Mouse (Mus musculus): ENCODE measurements around the gene Pla2g4d.

The Pla2g4d gene

DNA sequence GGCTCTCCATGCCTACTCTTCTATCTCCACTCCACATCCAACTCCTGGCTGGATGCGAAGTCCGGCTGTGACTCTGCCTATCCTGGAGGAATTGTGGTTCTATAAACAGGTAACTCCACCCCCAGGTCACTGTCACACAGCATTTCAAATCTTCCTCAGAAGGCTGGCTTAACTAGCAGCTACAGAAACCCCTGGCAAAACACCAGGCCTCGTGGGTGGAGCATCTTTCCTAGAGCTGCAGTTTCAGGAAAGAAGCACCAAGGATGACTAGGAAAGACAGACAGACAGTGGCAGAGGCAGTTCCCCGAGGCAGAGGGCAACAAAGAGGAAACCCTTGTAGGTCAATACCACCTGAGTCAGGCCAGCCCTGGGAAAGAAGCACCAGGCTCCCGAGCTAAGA is at the start of gene Pla2g4d:
Gene Pla2g4d (minus strand): TSS at position 203 of the 400 bp plus-strand sequence.
- no peak for DNase-seq (ENCODE audit: low spot score)

DNA sequence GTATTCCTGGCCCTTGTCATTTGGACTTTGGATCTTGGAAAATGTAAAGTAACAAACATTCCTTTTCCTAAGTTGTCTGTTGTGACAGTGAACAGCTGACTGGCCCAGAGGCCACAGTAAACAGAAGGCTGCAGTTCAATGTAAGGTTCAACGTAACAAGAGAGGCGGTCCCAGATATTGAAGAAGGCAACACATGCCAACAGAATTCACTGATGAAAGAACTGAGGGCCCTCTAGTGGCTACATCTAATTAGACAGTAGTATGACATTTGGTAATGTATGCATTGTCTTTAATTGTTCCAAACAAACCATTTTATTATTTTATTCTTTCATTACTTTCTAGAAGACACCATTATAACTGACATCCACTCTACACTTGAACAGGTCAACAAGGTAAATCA is 48.9 kb upstream of the Pla2g4d start:
- DNase-seq (ENCODE audit: low spot score): no peak

DNA sequence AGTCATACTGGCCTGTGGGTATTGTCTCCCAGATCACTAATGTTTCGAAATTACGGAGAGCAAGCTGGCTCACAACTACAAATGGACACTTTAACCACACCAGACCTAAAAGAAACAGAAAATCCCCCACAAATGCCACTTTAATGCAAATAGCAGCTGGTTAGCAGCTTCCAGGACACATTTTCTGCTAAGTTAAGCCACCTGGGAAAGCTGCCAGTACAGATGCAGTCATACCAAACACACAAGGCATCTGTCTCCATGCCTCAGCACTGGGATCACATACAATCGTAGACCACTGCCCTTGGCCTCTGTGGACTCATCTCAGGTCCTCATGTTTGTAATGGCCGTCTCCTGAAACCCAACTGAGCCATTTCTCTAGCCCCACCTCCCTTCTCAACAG is 42.6 kb upstream of the Pla2g4d start:
- DNase-seq (ENCODE audit: low spot score): no peak

DNA sequence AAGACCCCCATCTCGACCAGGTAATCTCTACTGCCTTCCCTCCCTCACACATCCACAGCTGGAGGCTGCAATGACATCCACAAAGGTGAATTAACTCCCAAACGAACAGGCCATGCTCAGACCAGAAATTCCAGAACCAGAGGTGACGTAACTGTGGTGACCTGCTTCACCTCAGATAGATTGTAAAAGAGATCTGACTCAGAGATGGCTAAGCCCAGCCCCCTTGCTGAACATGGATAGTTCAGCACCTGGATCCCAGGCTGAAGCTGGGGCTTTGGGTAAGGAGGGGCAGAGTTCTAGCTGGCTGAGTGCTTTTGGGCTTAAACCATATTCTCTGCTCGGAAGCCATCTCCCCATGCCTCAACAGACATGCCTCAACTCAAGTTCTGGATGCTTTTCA is 26.1 kb upstream of the Pla2g4d start:
- DNase-seq (ENCODE audit: low spot score): no peak

DNA sequence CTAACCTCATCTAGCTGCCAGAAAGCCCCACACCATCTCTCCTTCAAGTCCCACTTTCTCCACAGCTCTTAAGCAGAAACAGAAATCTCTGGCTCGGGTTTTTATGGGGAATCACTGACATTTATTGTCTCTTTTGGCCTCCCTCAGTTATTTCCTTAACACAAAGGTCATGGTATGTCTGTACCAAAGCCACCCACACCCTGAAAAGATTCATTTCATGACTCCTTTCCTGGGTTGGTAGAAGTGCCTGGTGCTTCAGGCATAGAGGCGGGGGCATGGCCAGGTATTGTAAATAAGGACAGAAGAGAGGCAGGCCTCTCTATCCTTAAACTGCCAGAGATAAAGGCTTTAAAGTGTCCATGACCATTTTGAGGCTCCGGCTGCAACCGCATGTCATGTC is 25.5 kb upstream of the Pla2g4d start:
- no peak for DNase-seq (ENCODE audit: low spot score)

DNA sequence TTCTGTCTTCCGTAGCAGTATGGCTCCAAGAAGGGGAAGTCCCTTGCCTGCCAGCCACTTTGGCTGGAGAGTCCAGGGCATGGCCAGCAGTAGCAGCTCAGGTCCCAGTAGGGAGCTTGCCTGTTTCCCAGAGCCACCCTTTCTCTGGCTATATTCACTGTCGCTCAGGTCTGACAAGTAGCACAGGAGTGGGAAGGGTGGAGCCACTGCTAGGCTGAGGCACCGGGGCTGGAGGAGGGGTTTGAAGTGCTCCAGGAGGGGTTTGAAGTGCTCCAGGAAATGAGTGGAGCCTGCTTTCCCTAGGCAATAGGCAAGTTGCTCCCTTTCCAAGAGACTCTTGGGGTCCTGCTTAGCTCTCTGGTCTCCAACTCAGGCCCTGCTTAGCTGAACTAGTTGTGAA is 25.0 kb upstream of the Pla2g4d start, which contains the start of gene Pla2g4f:
Gene Pla2g4f (minus strand): TSS at position 190 of the 400 bp plus-strand sequence.
- DNase-seq (ENCODE audit: low spot score): no peak

DNA sequence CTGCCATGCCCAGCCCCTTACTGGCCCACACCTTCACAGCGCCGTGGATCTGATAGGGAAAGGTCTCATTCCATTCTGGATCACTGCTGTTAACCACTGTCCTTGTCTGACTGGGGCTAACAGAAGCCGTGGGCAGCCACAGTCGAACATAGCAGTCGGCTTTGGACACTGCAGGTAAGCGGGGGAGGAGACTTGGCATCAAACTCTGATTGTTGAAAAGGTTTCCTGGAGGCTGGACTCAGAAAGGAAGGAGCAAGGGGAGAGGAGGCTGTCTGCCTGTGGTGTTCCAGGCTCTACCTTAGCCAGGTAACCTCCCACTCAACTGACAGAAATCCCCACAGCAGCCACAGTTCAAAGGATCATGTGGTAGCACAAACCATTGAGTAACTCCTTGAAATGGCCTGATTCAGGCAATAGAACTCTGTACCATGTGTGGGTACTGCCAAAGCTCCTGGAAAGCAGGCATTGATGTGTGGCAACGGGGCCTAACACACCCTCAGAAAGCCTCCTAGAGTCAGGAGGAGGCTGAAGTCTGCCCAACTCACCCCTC is 23.4 kb upstream of the Pla2g4d start:
- DNase-seq (ENCODE audit: low spot score): no peak

DNA sequence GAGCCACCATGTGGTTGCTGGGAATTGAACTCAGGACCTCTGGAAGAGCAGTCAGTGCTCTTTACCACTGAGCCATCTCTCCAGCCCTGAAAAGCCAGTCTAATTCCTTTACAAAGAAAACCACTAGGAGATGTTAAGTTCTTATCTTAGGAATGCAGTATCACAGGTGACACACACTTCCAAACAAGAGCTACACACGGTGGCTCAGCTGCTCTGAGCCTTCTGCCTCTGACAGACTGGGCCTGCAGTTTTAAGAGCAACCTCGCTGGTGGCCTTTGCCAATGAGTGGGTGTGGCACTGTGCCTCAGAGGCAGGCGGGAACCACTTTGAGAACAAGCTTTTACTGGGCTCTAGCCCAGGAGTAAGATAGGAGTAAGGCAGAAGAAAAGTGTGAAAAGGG is 15.1 kb upstream of the Pla2g4d start:
- no peak for DNase-seq (ENCODE audit: low spot score)

DNA sequence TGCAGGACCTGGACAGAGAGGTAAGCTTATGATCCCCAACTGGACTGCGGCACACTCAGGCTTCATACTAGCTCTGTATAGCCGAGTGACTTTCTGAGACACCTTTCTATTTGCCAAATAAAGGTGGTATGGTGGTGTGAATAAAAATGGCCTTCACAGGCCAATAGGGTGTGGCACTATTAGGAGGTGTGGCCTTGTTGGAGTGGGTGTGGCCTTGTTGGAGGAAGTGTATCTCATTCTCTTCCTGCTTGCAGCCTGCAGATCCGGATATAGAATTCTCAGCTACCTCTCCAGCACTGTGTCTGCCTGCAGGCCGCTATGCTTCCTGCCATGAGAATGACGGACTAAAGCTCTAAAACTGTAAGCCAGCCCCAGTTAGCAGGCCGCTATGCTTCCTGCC is 12.1 kb upstream of the Pla2g4d start:
- DNase-seq (ENCODE audit: low spot score): no peak

DNA sequence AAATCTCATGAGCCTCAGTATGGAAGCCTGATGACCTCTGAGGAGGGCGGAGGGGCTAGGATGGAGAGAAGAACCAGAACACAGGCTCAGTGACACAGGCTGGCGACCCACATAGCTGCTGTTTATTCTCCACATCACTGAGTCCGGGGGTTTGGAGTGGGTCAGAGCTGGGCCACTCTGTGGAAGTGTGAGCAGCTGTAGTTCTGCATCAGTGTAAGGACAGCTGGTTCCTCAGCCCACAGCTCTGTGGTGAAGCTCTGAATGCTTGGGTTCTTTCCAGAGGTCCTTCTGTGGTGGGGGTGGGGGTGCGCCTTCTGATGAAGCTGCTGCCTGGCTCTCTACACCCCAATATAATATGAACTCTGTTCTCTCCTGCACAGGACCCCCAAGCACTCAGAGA is 10.9 kb upstream of the Pla2g4d start:
- no peak for DNase-seq (ENCODE audit: low spot score)

DNA sequence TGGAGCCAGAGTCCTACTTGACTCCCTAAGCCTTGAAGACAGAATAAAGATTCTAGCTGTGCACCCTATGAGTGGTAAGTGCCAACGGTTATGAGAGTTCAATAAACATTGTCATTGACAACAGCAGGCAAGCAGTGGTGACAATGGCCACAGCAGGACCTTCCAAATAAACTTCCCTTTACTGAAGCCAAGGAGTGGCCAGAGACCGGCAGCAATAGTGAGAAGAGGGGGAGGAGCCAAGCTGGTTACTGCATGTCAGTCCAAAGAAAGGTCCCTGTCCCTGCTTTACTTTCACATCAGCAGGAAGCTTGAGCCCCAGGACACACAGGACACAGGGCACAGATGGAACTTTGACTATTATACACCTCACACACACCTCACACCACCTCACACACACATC is 7.2 kb upstream of the Pla2g4d start:
- no peak for DNase-seq (ENCODE audit: low spot score)

DNA sequence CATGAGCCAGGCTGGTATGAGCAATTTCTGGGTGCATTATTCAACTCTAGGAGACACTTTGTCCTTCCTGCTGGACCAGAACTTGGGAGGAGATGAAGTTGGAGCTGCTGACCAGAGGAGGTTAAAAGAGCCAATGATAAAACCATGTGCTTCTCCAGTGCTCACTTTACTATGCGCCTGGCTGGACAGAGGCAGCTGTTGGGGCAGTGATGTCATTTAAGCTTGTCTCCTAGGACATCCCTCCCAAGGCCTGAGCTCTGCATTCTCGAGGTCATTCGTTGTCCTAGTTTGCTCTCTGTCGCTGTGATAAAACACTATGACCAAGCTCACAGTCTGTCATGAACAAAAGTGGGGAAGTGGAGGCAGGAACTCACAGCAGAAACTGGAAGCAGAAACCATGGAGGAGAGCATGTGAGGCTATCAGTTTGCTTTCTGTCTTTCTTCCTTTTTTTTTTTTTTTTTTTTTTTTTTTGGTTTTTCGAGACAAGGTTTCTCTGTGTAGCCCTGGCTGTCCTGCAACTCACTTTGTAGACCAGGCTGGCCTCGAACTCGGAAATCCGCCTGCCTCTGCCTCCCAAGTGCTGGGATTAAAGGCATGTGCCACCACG is 2.6 kb upstream of the Pla2g4d start:
- DNase-seq (ENCODE audit: low spot score): no peak

DNA sequence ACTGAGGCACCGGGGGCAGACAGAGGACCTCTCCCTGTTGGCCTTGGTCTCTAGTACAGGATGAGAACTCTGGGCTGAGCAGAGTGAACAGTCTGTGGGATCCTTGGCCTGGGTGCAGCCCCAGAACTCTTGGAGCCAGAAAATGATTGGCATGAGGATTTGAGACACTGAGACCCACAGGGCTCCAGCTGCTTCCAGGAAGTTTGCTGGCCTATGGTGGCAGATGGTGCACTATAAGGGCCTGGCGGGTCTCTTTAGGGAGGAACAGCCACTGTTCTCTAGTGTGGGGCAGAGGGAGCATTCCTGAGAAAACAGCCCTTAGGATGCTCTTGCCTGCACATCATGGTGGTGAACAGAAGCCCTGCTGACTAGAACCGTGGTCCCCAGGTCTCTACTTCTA is 596 bp downstream of the Pla2g4d start:
- no peak for DNase-seq (ENCODE audit: low spot score)

DNA sequence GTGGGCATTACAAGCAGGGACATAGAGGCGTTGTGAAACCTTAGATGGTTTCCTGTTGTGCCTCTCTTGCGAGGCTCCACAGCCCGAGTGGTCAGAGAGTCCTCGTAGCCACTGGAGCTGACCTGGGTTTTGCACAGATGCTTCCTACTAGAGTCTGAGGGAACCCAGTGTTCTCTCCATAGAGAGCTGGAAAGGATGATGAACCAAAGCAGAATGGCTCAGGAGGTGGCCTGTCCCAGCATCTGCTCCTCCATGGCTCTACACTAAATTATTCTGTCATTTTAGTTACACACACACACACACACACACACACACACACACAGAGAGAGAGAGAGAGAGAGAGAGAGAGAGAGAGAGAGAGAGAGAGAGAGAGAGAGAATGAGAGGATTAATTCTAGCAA is 3.4 kb downstream of the Pla2g4d start:
- DNase-seq (ENCODE audit: low spot score): no peak

DNA sequence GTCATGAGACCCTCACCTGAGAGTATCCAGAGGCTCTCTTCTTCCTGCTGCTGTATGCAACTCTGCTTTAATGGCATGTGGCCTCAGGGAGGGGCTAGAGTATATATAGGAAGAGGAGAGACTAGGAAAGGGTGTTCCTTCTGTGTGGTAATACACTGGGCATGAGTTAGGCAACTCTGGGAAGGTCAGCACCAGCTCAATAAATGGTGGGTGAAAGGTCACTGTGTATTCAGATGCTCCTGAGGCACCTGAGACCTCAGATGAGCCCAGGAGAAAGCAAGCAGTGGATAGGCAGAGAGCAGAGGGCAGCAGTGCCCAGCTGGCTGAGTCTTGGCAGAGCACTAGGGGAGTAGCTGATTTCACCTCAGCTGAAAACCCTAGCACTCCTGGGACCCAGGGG is 4.3 kb downstream of the Pla2g4d start:
- no peak for DNase-seq (ENCODE audit: low spot score)

DNA sequence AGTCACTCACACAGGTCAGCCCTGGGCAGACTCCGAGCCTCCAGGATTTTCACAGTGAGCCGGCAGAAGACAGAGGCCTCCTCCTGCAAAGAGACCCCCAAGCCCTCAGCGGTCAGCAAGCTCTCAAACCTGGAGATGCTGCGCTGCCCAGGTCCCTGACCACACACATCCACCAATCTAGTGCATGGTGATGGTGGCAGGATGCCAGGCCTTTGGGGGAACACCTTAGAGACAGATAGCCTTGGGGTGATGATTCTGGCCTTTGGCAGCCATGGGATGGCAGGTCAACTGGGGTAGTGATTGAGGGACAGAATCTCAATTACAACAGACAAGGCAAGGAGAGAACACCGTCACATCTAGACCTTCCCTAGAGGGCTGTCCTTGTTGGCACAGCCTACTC is 4.9 kb downstream of the Pla2g4d start:
- DNase-seq (ENCODE audit: low spot score): no peak

DNA sequence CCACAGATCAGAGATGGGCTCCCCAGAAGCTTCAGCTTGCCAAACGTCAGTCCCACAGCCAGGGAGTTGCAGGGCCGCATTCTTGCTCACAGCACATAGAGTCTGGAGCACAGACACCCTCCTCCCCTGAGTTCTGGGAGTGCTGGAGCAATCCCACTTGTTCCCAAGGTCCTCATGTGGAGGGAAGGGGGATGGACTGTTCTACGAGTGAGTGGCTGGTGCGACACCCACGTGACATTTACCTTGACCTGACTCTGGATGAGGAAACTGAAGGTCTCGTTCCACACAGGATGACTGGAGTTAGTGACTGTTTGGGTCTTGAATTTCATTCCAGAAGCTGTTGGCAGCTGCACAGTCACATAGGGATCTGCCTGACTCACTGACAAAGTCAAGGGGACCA is 5.4 kb downstream of the Pla2g4d start:
- no peak for DNase-seq (ENCODE audit: low spot score)

DNA sequence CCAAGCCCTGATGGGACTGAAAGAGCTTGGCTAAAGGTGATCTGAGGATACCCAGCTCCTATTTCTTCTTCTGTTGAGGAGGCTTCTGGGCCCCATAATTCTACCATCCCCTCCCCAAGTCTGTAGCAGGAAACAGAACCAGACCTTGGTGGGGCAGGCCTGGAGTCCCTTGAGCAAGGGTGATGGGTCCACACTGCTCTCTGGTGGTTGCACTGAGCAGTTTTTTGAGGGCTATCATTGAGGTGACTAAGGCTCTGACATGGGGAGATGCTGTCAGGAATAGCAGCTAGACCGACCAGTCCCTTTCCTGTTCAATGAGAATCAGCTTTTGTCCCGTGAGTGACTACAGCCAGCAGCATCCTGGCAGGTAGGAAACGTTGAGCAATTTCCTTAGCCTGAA is 7.8 kb downstream of the Pla2g4d start:
- DNase-seq (ENCODE audit: low spot score): no peak

DNA sequence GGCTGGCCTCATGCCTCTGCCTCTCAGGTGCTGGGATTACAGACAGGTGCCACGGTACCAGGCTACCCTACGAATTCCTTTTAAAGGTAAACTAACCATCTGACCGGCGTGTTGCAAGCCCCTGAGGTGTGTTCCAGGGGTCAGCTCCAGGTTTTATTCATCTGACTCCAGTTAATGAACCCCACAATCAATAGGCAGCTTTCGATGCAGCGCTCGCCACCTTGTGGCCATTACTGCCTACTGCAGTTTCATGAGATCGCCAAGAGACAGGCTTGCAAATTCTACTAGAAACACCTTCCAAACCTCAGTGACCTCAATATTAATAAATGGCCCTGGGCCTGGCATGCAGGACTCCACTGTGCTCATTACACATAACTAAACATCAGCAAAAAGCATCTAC is 9.0 kb downstream of the Pla2g4d start:
- DNase-seq (ENCODE audit: low spot score): peak; percentile 58

DNA sequence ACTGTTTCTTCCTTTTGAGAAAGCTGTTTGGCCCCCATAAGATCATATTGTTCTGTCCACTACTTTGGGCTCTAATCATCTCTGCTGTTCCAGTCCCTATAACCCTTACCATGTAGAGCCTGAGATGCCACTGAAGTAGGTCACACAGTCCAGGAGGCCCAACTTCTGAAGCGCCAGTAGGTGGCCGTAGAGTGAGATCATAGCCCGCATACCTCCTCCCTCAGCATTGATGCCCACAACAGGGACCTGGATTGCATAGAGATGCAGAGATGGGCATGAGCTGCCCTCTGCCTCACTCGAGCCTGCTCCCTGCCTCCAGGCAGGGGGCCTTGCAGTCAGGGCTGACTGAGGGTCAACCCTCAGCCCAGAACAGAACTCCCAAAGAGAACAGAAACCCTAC is 12.0 kb downstream of the Pla2g4d start:
- DNase-seq (ENCODE audit: low spot score): no peak

DNA sequence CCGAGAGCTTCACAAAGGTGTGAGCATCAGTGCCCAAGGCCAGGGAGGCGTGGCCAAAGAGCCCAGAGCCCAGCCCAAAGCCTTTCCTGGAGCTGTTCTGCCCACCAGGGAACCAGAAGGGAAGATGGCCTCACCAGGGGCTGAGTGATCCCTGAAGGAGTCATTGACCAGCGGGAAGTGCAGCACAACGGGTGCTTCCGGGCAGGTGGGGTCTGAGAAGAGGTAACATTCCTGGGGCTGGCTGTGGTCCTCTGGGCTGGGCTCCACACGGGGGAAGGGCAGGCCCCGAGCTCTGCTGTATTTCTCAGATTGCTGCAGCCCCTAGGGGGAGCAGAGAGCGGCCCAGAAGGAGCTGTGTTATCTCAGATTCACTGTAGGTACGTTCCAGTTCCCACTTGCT is 20.4 kb downstream of the Pla2g4d start:
- DNase-seq (ENCODE audit: low spot score): no peak

DNA sequence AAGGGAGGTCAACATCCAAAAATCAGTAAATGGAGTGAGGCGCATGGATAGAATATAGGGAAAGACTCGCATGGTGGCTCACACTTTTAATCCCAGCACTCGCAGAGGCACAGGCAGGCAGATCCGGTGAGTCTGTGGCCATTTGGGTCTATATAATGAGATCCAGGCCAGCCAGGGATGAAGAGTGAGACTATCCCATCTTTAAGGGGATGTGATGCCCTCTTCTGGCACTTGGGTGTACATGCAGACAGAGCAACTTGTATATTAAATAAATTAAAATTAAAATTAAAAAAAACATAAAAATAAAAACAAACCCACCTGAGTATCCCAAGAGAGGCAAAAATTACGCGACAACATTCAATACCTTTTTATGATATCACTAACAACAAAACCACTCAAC is 23.5 kb downstream of the Pla2g4d start:
- no peak for DNase-seq (ENCODE audit: low spot score)

DNA sequence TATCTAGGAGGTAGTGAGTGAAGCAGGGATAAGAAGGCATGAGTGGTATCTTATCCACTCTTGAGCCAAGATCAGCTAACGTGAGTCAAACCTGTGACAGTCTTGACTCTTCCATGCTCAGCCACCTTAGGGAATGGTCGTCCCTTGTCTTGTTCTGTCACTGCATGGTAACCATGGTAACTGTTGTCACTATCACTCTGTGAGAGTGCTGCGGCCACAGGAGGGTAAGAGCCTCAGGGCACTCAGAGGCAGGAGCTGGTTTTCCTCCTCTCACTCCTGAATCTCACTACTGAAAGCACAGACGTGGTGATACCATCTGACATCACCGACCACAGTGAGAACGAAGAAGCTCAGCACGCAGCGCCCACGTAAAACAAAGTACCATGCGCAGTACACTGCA is 24.1 kb downstream of the Pla2g4d start:
- DNase-seq (ENCODE audit: low spot score): no peak

DNA sequence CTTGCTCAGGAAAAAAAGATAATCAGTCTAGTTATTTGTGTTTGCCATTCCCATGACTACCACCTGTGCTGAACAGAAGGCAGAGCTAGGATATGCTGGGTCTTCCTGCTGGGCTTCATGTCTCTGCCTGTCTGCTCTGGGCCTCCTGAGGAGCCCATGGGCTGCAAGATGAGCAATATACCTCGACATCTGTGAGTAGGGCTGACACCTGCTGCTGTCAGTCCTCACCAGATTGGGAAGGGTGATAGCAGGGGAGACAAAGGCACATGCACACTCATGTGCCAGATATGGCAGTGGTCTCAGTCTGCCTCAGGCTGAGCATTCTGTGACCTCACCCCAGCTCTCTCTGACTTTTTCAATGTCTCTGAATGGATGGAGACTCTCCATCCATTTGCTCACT is 26.1 kb downstream of the Pla2g4d start:
- DNase-seq (ENCODE audit: low spot score): no peak

DNA sequence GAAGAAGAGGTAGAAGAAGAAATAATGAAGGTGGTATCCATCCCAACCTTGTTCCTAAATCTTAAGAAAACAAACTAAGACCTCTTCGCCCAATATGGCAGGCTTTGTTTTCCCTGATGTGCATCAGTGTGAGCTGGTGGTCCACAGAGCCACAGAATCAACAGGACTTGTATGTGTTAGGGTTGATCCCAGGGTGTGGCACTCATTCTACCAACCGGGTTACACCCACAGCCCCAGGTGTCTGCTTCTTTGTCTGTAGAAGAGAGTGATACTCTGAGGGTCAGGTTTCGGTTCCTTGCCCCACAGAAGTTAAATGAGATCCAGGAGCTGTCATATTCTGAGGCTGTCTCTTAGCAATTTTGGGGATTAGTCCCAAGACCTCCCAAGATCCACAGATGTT is 27.7 kb downstream of the Pla2g4d start:
- no peak for DNase-seq (ENCODE audit: low spot score)

Measured in layer of hippocampus, adult 9-10 months (tissue).